Mouse (Mus musculus) lung, adult 2 months (tissue): Measurements from ENCODE around the gene Prps2. TPM values are rescaled to one million over a fixed set of nuclear protein-coding genes. Genes with fewer than 3 reads are reported as not detected.
"Not testable (repeated sequence)": the region's sequence is repeated elsewhere in the genome, so short reads cannot be mapped to it uniquely, and the experiment has no call there.

ENCODE experiments used
- DNase-seq: peaks from one replicate; pipeline ENCODE4 v3.0.0; 2022
- H3K4me1 ChIP-seq: fragments of 200-500 bp; 2 replicates; pipeline ENCODE4 v1.6.1; 2011; ENCODE audit warnings: low read length; ENCODE audit not compliant: control insufficient read depth, insufficient read depth
- H3K4me3 ChIP-seq: fragments of 200-500 bp; replicated peaks from 2 replicates; pipeline ENCODE3; 2011; ENCODE audit warnings: low read depth, mild to moderate bottlenecking, control low read depth, low read length; ENCODE audit errors: extremely low read depth
- CTCF ChIP-seq: fragments of 200-500 bp; IDR thresholded peaks from 2 replicates; pipeline ENCODE4 v1.5.1; 2011; ENCODE audit warnings: mild to moderate bottlenecking, low read length, control low read depth; ENCODE audit not compliant: insufficient read depth
- POLR2A ChIP-seq: fragments of 200-500 bp; IDR thresholded peaks from 2 replicates; pipeline ENCODE4 v1.6.1; 2011; ENCODE audit warnings: low read depth, mild to moderate bottlenecking, control low read depth, low read length, borderline replicate concordance; ENCODE audit errors: extremely low read depth
- WGBS: fragments of 180-500 bp; shearing (Covaris S2); methylation state at CpG from one replicate; pipeline ENCODE4 v1.1.7; 2018; 5-methylcytosine and 5-hydroxymethylcytosine counted together
- polyA plus RNA-seq: library from polyadenylated mRNA; depleted of rRNA; stranded (reverse); fragments of >200 nt; gene quantifications from 2 replicates; pipeline ENCODE4 v1.2.3, GENCODE M21; 2012; rRNA removed

Gene Prps2
- polyA plus RNA-seq, 1 experiment, result 25.6 TPM

DNA sequence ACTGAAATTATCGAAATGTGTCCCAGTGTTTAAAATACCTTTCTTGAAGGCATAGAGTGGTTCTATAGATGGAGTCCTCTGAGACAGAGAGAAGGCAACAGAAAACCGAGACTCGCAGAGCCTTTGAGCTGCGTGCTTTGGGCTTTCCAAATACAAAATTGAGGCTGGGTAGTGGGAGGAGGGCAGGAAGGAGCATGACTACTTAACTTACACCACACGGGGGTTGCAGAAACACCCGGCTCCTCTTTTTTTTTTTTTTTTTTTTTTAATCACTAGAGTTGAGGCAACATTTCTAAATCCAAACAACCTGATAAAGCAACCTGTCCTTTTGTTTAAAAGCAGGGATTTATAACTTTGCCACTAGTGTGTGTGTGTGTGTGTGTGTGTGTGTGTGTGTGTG lies 52.1 kb downstream of the Prps2 start, which contains the start of gene Tlr7:
Gene Tlr7, minus strand, starts transcription at position 160 of the 400 bp plus-strand sequence.
- TF ChIP-seq POLR2A (no peak), CTCF (no peak)
- no peak within 1 kb of the TSS for H3K4me3 ChIP-seq
- no peak for DNase-seq
- WGBS, result 65% methylated on average over 6 of the region's 6 CpGs
- peaks cover 2% of the 10 kb centered on the region; the same call in 1 of the 2 replicates for H3K4me1 ChIP-seq

DNA sequence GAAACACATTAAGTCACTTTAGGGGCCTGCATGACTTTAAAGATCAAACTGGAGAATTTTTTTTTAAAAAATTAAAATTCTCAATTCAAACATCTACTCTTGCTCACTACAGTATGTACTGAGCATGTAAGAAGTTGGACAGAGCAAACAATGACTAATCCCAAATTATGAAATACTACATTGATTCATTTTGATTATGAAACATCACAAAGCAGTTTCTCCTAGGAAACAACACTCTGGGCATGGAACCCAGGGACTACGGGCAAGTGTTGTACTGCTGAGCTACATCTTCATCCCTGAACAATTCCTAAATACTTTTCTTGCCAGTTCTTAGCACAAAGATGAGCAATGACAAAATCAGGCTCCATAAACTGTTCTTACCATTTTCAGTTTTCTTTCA lies 52.9 kb downstream of the Prps2 start:
- DNase-seq, result no peak
- Histone ChIP-seq H3K4me3 (no peak overlapping the region), H3K4me1 (peaks cover 2% of the 10 kb centered on the region; the same call in 1 of the 2 replicates)
- TF ChIP-seq POLR2A (no peak), CTCF (no peak)
- WGBS, result 62% methylated on average over 1 of the region's 1 CpGs

DNA sequence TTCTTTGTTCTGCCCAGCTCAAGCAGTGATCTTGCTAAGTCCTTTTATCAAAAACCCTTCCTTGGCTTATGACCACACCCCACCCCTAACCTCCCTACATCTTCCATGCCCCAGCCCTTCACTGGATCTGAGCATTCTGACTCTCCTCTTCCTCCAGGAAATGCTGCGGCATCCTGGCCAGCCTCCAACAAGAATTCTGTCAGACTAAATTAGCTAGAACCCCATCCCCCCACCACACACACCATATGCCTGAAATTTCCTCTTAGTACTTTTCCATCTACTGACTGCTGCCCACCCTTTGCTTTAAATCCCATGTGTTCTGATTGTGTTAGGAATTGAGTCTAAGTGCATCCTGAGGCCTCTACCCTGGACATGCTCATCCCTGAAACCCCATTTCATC lies 53.5 kb downstream of the Prps2 start:
- Histone ChIP-seq H3K4me1 (peaks cover 2% of the 10 kb centered on the region; the same call in 1 of the 2 replicates), H3K4me3 (no peak overlapping the region)
- WGBS, result 46% methylated on average over 1 of the region's 1 CpGs
- no peak for TF ChIP-seq CTCF
- no peak for TF ChIP-seq POLR2A
- DNase-seq, result no peak

DNA sequence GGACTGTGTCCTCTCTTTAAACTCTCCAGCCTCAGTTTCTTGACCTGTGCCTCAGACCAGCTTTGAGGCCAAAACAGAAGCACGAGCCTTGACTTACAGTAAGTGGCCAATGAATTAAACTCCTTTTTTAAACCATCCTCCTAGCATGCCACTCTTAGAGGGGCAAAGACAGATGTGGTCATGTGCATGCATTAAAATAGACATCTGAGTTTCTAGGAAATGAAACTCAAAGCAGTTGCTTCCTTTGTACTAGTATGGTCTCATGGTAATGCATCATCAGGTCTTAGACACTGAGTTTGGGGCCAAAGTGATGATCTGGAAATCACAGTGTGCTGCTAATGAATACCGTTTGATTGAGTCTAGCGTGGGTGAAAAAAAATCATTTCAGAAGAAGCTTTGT lies 54.0 kb downstream of the Prps2 start:
- H3K4me3 ChIP-seq, result no peak overlapping the region
- WGBS, result 76% methylated on average over 3 of the region's 3 CpGs
- TF ChIP-seq CTCF (no peak), POLR2A (no peak)
- DNase-seq, result no peak
- peaks cover 2% of the 10 kb centered on the region; the same call in 1 of the 2 replicates for H3K4me1 ChIP-seq

DNA sequence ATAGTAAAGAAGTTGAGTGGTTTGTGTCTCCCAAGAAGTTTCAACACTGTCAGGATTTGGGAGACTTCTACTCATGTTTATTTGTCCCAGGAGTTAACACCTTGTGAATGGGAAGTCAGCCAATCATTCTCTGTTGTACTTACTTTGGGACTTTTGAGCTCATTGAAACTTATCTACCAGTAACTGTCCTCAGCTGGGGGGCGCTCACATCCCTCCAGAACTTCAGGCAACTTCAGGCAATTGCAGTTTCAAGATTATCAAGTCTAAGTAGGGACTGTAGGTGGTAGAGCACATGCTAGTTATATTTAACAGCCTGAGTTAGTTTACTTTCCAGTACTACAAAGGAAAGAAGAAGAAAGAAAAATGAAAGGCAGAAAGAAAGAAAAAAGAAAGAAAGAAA lies 58.8 kb downstream of the Prps2 start:
- no peaks in the 10 kb centered on the region for H3K4me1 ChIP-seq
- H3K4me3 ChIP-seq, result no peak overlapping the region
- TF ChIP-seq POLR2A (no peak), CTCF (no peak)
- no peak for DNase-seq
- 53% methylated on average over 1 of the region's 1 CpGs for WGBS

DNA sequence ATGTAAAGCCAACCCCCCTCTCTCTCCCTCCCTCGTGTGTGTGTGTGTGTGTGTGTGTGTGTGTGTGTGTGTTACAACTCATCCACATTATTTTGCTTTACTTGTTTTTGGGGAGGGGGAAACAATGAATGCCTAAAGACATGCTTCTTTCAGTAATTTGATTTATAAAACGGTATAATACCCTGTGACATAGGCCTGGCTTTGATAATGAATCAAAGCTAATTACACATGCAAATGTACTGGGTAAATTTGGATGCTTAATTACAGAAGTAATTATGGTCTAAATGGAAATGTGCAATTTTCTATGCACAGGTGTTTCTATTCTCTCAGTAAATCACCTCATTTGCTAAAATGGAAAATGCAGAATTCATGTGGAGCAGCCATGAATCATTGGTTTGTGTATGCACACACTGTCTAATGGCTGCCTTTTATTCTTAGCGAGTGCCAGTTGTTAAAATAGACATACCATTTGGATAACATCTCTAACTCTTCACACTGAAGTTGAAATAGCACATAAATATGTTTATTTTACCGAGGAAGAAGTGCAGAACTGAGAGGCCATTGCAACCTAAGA lies 61.2 kb downstream of the Prps2 start:
- TF ChIP-seq POLR2A (no peak), CTCF (no peak)
- no peak for DNase-seq
- Histone ChIP-seq H3K4me1 (no peaks in the 10 kb centered on the region), H3K4me3 (no peak overlapping the region)
- WGBS, result 59% methylated on average over 4 of the region's 4 CpGs

DNA sequence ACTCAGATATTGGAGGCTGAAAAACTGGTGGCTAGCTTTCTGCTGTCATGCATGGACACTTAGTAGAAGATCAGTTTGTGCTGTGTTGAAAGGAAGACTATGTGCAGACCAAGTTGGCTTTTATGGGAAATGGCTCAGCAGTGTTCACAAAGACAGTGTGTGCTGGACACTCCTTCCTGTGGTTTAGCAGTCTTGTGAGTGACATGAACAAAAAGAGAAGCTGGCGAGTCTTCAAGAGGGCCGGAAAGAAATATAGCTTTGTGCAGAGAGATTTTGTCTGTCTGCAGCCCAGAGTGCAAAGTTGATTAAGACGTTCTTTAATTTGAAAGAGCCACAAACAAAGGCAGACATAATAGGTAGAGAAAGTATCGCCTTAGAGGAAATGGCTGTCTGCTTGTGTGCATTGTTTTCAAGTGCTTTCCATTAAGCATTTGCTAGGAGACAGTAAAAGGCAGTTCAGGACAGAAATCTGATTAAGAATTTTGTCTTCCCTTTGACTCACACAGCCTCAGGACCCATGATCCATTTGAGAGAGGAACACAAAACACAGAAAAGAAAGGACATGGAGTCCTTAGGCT lies 63.6 kb downstream of the Prps2 start:
- H3K4me3 ChIP-seq, result no peak overlapping the region
- TF ChIP-seq CTCF (no peak), POLR2A (no peak)
- 48% methylated on average over 4 of the region's 4 CpGs for WGBS
- DNase-seq, result no peak
- H3K4me1 ChIP-seq, result no peaks in the 10 kb centered on the region

DNA sequence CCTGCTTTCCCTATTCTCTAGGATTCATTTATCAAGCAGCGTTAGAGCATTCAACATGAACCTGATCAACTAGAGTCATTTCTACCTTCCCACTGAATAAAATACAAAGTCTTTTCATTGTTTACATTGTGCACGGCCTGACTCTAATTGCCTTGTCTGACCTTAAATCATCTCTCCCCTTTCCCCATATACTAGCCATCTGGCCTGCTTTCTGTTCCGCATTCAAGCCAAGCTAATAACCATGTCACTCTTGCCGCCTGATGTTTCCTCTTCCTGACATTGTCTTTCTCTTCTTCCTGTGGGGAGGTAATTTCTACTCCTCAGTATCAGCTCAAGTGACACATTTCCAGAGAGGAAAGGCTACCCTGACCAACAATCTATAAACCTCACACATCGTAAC lies 66.8 kb downstream of the Prps2 start:
- DNase-seq, result no peak
- TF ChIP-seq POLR2A (no peak), CTCF (no peak)
- no peaks in the 10 kb centered on the region for H3K4me1 ChIP-seq
- WGBS, result 57% methylated on average over 5 of the region's 5 CpGs
- no peak overlapping the region for H3K4me3 ChIP-seq

DNA sequence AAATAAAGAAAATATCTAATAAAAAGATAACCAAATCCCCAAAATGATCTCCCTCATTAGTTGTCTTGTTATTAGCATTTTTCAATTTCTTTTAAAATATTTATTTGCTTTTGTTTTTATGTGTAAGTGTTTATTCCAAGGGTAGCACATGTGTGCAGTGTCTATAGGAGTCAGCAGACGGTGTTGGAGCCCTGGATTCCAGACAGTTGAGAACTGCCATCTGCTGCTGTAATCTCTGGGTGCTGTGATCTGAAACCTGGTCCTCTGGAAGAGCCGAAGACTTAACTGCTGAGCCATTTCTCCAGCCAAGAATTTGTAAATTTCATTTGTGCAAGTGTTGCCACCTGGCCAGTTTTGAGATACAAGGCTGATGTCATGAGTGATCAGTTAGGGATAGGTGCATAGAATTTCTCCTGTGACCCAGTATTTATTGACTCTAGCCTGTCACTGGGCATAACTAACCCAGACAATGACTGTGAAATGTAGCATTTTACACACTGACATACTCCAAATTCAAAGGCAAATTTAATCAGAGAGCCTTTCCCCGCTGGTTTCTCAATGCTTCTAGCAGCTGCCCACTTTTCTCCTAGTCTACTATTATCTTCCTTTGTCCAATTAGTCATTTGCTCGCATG lies 67.3 kb downstream of the Prps2 start:
- no peak overlapping the region for H3K4me3 ChIP-seq
- DNase-seq, result no peak
- WGBS, result 67% methylated on average over 4 of the region's 4 CpGs
- H3K4me1 ChIP-seq, result no peaks in the 10 kb centered on the region
- no peak for TF ChIP-seq POLR2A
- no peak for TF ChIP-seq CTCF

DNA sequence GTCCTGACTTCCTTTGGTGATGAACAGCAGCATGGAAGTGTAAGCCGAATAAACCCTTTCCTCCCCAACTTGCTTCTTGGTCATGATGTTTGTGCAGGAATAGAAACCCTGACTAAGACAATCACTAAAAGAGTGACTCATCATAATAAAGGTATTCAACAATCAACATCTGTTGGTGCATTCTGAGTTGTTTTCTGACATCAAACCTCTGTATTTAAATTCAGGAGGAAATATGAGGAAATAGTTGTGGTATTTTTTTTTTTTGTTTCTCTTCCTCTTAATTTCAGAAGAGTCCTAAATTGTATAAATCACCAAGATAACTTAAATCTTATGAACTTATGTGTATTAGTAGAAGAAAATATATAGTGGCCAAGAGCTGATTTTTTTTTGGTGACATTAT lies 80.5 kb downstream of the Prps2 start:
- 83% methylated on average over 1 of the region's 1 CpGs for WGBS
- not testable (repeated sequence) for DNase-seq, H3K4me3 ChIP-seq, H3K4me1 ChIP-seq

Other genes with a start within 250 kb of the Prps2 start
- gene Tmsb4x, start 173.4 kb downstream of the Prps2 start, polyA plus RNA-seq, result 450 and 779 TPM in 2 replicates
- 1.4 and 2.5 TPM in 2 replicates for gene Tlr8, start 118.4 kb downstream of the Prps2 start, polyA plus RNA-seq
- gene Tlr7, start 52.2 kb downstream of the Prps2 start, polyA plus RNA-seq, result 0.71 and 1.3 TPM in 2 replicates